Mouse (Mus musculus): ENCODE results near the gene Atg9b.
"Not testable (repeated sequence)": the region's sequence is repeated elsewhere in the genome, so short reads cannot be mapped to it uniquely, and the experiment has no call there.

The Atg9b gene

DNA sequence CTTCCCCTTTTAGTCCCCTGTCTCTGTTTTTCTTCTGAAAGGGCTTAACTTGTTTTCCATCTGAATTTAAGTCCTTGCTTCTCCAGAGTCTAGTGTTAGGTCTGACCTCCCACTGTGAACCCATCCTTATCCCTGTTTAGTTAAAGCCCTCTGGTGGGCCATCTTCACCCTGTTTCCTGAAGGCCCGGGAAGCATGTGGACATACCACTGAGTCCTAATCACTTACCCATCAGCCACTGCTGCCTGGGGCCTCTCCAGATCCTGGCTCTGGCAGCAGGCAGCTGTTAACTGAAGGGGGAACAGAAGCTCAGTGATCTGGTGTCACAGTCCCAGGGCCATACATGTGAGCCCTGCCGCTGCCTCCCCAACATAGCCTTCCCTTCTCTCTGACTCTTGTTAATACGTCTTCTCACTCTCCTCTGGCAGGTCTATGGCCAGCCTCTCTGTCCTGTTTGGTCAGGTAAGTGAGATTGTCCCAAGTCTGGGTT is 13.5 kb upstream of the Atg9b start:
- no peak for DNase-seq (ENCODE audit: low spot score)

DNA sequence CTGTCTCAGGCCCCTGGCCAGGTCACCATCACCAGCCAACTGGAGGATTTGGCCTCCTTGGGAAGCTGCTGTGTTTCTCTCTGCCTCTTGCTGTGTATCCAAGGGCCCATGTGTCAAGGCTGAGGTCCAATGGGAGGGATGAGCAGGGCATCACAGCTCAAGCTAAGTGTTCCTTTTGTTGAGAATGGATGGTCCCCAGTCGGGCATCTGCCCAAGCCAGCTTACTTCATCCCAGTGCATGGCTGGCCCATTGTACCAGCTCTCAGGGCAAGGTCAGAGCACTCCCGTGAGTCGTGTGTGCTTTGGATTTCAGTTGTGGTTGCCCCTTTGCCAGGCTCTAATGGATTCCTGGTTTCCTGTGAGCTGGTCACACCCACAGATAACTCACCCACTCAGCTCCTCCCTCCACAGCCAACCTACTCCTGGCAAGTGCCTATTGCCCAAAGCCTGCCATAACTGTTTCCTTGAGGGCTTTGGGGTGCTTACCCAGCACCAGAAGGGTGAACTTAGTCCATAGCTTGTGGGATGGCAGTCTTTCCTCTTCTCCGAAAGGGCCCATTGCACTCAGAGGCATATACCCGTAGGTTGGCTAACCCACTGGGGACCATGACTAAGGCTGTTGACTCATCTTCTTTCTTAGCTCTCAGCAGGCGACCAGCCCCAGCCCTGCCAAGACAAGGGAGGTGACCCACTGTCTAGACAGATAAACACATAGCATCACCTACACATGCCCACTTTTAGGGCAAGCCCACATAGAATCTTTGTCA is 12.8 kb upstream of the Atg9b start:
- no peak for DNase-seq (ENCODE audit: low spot score)

DNA sequence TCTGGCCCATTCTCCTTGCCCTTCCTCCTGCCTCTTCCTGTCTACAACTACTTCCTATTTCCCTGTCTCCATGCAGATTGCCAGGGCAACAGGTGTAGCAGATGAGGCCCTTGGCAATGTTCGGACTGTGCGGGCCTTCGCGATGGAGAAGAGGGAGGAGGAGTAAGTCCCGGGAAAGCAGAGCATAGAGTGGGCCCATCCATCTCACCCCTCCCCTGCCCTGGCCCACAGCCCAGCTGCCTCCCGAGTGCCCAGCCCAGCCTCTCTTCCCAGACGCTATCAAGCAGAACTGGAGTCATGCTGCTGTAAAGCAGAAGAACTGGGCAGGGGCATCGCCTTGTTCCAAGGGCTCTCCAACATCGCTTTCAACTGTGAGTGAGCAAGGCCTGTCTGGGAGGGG is 10.0 kb upstream of the Atg9b start:
- DNase-seq (ENCODE audit: low spot score), result no peak

DNA sequence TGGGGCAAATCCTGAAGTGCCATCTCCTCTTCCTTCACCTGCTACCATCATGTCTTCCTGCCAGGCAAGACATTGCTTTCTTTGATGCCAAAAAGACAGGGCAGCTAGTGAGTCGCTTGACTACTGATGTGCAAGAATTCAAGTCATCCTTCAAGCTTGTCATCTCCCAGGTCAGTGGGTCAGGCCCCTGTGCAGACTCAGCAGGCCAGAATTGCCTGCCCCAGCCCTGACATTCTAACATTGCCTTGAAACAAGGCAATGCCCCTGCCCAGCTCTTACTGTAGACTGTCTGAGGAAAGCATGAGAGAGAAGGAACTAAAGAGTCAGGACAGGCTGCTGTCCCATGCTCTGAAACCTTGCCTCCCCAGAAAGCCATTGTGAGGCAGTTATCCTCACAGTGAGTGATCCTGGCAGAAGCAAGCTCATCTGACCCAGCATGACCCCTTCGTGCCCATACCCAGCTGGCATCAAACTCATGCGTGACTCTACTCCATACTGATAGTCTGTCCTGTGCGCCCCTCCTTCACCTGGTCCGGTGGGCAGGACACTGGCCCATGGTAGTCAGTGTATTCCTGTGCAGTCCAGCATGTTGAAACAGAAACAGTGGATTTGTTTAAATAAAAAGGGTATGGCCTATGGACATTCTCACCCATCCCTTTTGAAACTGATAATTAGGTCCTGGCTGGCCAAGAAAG is 9.1 kb upstream of the Atg9b start:
- no peak for DNase-seq (ENCODE audit: low spot score)

DNA sequence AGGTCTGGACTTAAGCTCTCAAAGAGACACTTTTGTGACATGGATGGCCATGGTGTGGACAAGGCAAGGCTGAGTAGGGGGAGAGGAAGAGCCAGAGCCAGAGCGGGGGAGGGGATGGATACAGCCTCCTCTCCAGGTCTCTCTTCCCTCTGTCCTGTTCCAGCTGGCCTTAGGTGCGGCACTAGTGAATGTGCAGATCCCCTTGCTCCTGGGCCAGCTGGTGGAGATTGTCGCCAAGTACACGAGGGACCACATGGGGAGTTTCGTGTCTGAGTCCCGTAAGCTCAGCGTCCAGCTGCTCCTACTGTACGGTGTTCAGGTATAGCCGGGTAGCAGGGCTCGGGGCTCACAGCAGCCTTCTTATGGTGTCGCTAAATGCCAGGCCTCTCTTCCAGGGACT is 8.4 kb upstream of the Atg9b start:
- DNase-seq (ENCODE audit: low spot score), result no peak

DNA sequence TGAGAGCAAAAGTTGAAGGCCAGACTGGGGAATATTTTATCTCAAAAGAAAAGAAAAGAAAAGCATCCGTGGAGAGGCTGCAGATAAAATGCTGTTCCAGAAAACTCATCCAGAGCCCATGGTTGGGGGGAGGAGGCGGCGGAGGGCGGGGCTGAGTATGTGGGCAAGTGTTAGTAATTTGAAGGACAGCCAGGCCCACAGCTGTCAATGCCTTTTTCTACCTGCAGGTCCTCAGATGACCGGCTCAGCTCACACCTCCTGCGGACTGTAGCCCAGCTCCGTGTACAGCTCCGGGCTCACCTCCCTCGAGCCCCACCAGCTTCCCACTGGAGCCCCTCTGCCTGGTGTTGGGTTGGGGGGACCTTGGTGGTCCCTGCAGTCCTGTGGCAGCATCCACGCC is 7.7 kb upstream of the Atg9b start:
- DNase-seq (ENCODE audit: low spot score), result no peak

DNA sequence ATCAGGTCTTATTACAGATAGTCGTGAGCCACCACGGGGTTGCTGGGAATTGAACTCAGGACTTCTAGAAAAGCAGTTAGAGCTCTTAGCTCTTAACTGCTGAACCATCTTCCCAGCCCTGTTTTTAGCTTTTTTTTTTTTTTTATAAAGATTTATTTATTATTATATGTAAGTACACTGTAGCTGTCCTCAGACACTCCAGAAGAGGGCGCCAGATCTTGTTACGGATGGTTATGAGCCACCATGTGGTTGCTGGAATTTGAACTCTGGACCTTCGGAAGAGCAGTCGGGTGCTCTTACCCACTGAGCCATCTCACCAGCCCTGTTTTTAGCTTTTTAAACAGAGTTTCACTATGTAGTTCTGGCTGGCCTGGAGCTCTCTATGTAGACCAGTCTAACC is 4.3 kb upstream of the Atg9b start:
- not testable (repeated sequence) for DNase-seq (ENCODE audit: low spot score)

DNA sequence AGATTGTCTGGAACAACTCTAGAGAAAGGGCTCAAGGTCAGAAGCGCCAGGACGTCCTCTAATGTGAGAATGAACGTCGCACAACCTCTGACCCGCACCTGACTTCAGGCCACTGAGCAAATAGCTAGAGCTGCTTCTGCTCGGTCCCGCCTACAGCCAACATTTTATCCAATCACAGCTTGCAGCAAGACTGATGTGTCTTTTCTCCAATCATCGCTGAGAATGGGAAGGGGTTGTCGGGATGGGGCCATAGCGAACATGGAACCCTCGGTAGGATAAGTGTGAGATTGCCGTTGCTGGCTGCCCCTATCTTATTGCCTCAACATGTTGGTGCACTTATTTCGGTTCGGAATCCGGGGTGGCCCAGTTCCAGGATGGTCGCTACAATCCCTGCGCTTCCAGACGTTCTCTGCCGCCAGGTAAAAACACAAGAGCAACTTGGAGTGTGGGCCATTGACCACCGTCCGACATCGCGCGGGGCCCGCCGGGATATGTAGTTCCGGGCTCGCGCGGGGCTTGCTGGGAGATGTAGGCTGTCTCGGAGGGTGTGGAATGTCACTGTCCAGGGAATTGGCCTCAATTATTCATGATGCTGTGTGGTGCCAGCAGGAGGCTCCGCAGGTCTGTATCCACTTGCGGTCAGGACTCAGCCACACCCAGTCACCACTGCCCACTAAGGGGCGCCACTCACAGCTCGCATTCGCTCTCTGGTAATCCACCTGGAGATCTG is 2.4 kb upstream of the Atg9b start:
- peak; percentile 92 for DNase-seq (ENCODE audit: low spot score)

DNA sequence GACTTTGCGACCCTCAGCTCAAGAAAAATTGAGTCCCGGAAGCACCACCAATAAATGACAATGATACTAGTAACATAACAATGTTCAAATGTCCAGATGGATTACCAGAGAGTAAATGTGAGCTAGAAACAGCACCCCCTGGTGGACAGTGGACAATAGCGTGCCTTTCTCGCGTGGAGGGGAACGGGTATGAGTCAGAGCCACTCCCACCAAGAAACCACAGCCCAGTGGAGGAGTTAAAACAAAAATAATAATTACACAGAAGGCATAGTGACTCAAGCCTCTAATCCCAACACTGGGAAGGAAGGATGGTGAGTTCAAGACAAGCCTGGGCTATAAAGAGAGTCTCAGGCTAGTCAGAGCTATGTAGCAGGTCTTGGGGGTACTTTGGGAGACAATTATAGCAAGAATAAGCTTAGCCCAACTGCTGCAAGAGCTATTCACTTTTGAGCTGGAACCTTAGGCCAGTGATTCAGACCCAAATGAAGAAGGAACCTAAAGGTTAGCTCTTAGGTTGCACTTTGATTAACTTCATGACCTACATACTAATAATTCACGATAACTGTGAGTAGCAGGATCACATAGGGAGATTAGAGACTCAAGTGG is 1.6 kb upstream of the Atg9b start, which contains the start of gene Abcb8:
TSS of gene Abcb8 (plus strand) at position 272 of the 606 bp plus-strand sequence.
- peak; percentile 87 for DNase-seq (ENCODE audit: low spot score)

DNA sequence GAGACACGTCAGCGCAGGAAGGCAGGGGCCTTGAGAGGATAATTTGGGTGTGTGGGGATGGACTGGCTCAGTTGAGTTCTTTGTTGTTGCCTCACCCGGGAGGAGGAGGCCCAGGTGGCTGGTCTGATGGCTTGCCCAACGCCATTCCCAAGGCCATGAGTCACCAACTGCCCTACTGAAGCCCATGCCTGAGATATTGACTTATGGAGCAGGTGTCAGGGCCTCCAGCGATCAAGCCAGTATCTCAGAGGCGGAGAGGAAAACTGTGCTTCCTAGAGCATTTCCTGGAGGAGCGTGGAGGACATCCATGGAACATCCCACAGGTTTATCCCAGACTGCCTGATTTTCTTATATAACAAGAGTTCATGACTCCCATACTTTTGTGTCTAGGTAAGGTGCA is 781 bp upstream of the Atg9b start:
- DNase-seq (ENCODE audit: low spot score), result peak; percentile 49

DNA sequence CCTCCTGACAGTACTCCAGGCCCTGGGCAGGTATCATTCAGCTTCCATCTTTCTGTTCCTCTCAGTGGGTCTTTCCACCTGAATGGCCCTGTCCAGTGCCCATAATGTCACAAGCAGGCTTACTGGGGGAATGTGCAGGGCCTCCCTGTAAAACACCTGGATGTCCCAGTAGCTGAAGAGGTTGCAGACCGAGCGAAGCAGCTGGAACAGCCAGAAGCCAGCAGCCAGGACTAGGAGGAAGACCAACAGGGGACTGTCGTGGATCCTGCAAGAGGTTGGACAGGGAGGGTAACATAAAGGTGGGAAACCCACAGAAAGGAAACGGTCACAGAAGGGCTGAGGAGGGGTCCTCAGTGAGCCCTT is 2.3 kb downstream of the Atg9b start:
- no peak for DNase-seq (ENCODE audit: low spot score)

DNA sequence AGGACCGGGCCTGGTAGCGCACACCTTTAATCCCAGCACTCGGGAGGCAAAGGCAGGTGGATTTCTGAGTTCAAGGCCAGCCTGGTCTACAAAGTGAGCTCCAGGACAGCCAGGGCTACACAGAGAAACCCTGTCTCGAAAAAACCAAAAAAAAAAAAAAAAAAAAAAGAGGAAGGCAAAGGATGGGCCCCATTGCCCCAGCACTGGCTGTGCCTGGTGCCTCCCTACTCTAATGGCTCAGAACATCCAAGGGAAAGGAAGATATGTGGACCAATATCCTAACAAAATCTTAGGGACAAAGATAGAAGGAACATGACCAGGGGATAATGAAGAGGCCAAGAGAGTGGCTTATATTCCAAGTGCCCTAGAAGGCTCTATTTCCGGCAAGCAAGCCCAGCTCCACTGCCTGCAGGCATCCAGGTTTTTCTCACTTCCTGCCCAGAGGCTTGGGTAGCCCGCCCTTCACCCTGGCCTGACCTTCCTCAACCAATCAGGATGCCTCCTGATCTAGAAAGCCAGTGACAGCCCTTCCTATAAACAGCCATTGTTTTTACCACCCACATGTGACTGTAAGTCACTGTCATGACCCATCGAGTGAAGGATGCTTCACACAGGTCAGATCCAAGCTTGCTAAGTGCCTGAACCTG is 2.8 kb downstream of the Atg9b start:
- no peak for DNase-seq (ENCODE audit: low spot score)

DNA sequence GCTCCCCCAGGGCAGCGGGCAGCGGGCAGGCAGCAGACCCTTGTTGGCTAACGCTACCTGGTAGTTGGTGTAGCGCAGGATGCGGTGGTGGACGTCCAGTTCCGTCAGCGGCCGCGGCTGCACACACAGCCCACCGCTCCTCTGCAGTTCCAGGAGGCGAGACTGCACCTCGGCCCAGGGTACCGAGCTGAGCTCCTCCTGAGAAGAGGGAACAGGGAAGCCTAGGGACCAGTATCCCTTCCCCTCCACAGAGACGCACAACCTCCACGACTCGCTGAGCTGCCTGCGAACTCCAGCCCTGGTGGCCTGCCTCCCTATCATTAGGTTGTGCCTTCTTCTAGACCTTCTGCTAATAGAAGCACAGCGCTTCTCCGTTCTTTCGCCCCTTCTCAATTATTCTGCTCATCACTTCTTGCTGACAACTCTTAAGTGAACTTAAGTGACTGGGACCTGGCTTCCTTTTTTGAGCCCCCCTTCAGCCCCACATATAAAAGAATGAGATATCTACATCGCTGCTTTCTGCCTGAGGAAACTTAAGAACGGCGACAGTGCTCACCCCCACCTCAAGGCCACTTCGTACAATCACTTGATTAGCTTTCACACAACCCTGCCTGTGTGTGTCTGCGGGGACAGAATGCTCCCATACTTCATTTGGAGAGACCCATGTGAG is 3.6 kb downstream of the Atg9b start:
- no peak for DNase-seq (ENCODE audit: low spot score)

DNA sequence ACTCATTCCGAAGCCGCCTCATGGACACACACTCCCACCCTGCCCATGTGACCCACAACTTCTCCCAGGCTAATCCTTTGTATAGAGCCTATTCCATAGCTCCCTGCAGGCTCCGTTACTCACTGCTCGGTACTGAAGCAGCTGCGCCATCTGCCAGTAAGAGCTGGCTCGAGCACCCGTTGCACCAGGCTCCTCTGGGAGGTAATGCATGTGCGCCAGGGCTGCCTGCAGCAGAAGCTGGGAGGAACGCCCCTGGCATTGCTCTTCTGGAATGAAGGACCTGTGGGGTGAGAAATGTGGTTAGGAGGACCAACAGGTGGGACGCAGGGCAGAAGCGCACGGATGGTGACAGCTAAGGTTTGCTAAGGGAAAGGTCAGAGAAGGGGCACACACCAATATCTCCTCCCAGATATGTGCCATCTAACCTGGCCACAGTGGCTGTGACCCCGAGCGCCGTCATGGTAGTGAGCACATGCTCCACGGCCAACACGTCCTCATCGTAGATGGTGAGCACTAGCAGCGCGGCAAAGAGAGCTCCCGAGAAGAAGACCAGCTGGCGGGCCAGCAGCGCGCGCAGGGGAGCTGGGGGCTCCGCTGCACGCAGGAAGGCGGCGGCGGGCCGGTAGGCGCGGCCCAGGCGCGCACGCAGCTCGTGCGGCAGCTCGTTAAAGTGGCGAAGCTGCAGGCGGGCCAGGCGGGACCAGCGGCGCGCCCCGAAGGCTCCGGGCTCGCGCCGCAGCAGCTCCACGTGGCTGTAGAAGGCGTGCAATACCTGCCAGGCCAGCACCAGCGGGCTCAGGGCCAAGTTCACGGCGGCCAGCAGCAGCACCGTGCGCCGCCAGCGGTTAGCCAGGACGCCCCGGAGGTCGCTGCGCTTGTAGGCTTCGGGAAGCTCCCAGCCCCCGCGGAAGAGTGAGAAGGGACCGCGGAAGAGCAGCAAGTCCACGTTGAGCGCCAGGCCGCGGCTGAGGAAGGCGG is 4.4 kb downstream of the Atg9b start:
- peak; percentile 70 for DNase-seq (ENCODE audit: low spot score)

DNA sequence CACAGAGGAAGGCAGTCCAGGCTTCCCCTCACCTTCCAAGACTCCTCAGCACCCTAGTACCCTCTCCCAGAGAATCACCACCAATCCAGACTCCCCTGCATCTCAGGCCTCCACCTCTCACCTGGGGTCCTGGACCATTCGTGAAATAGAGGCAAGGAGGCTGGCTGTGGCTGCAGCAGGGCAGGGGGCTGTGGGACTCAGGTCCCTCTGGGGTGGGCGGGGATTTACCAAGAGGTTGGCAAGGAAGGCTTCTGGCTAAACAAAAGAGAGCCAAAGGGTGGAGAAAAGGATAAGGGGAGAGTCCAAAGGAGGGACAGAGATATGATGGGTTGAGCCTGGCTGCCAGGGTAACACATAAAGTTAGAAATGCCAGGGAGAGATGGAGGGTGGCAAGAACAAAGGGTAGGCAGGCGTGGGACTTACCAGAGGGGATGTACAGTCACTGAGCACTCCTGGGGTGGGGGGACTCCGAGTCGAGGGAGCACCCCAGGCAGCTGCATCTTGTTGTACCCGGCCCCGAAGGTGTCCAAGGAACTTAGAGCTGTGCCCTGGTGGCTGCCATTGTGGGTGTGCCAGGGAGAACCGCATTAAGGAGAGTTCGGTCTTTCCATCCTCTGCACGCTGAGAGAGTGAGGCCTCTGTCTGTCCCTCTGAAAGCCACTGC is 5.9 kb downstream of the Atg9b start:
- DNase-seq (ENCODE audit: low spot score), result no peak

DNA sequence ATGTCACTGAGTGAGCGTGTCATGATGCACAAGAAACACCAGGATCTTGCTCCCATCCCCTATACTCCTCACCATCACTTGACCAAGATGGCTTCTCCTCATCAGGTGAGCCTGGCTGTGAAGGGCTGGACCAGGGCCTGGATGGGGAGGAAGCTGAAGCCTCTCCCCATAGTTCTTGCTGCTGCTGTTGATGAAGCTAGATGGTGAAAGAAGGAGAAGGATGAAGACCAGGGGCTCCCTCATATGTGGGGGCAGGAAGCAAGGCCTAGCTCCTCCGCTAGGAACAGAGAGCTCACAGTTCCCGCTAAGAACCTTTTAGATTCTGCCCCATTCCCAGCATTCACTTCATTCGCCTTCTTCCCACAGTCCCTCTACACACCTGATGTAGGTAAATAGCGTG is 6.6 kb downstream of the Atg9b start:
- no peak for DNase-seq (ENCODE audit: low spot score)

DNA sequence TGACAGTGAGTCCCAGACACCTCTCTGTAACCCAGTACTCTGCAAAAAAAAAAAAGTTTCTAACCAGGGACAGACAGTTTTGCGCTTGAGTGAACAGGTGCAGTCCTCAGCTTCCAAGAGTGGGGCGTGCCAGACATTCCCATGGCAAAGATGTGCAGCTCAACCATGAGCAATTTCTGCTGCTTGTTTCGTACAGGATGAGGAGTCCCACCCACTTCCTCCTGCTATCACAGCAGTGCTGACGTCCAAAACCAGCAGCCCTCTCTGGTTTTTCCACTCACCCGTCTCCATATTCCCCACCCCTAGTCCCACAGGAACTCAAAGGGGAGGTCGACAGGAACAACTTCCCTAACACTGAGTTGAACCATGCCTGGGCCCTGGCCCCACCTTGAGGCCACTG is 7.5 kb downstream of the Atg9b start:
- no peak for DNase-seq (ENCODE audit: low spot score)

DNA sequence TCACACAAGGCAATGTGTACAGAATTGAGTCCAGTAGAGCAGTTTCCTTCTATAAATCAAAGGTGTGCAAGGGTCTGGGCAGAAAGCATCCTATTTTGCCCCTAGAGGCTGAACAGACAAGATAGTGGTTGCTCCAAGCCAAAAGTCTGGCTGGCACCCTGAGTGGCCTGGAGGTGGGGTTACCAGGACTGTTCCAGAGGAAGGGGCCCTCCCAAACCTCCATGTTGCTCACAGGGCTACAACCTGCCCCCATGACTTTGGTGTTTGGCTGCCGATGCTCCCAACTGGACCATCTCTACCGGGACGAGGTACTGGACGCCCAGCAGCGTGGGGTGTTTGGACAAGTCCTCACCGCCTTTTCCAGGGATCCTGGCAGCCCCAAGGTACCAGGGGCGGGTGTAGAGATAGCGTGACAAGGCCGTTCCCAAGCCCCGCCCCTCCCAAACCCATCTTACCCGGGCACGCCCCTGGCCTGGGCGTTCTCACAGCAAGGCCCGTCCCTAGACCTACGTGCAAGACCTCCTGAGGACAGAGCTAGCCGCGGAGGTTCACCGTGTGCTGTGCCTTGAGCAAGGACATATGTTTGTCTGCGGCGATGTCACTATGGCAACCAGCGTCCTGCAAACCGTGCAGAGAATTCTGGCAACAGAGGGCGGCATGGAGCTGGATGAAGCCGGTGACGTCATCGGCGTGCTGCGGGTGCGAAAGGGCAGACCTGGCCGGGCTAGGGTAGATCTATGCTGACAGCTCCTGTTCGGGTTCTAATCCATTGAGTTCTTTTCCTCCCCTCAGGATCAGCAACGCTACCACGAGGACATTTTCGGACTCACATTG is 8.7 kb downstream of the Atg9b start:
- DNase-seq (ENCODE audit: low spot score), result peak; percentile 91

DNA sequence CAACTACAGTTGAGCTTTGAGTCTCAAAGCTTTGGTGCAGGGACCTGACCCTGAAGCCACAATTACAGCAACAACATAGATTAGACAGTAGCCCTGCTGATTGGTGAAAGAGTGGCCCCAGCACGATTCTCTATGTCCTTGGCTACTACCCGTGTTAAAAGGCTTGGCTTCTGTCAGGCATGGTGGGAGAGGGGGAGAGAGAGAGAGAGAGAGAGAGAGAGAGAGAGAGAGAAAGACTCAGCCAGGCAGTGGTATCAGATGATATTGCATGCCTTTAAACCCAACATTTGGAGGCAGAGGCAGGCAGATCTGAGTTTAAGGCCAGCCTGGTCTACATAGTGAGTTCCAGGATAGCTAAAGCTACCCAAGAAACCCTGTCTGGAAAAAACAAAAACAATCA is 10.0 kb downstream of the Atg9b start:
- no peak for DNase-seq (ENCODE audit: low spot score)
